Mouse (Mus musculus): ENCODE data around the gene Ucp2.

The Ucp2 gene

DNA sequence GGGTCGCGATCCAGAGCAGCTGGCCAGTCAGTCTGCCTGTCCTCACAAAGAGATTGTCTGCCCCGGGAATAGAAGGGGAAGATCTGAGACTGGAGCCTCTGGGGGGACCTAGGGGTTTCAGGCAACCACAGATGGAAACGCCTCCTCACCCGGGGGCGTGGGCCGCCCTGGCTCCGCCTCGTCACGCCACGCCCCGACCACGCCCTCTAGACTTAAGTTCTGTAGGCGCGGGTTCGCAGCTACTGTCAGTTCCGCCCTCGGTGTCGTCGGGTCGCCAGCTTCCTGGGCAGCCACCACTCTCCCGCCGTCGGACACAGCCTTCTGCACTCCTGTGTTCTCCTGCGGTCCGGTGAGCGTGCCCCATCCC lies at the start of gene Ucp2:
Gene Ucp2 (plus strand): TSS at position 221 of the 367 bp plus-strand sequence.
- DNase-seq, result no peak

GRCm38 (mm10) chr7:100443728-100444127 lies 49.4 kb upstream of the Ucp2 start:
- DNase-seq, result no peak

DNA sequence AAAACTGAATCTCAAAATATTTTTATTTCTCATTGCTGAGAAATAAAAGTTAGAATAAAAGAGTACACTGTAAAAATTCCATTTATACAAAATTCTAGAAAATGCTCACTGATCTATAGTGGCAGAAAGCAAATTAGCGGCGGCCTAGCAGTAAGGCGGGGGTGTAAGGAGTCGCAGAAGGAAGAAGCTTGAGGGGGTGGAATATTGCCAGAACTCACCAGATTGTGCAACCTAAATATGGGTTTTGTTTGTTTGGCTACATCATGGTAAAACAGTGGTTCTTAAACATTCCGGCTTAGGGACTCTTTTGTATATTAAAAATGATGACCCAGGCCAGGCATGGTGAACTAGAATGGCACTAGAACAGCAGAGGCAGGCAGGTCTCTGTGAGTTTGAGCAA lies 46.9 kb upstream of the Ucp2 start:
- DNase-seq, result no peak

- DNase-seq, result no peak
Measured at GRCm38 (mm10) chr7:100448530-100448929, 44.6 kb upstream of the Ucp2 start.

DNA sequence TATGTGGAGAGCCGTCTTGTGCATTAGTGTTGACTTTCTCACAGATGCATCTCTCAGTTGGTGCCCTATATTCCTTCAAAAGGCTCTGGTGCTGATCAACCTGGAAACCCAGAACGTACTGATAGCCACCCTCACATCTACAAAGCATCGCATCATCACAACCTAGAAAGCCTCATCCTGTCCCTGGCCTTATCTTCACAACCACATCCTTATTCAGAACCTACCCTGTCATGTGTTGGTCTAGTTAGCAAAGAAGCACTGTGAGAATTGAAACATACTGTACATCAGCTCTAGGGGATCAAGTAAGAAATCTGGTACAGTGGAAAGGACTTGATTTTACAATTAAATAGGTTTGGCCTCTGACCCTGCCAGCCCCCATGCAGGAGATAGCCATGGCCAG lies 44.2 kb upstream of the Ucp2 start:
- DNase-seq, result no peak

DNA sequence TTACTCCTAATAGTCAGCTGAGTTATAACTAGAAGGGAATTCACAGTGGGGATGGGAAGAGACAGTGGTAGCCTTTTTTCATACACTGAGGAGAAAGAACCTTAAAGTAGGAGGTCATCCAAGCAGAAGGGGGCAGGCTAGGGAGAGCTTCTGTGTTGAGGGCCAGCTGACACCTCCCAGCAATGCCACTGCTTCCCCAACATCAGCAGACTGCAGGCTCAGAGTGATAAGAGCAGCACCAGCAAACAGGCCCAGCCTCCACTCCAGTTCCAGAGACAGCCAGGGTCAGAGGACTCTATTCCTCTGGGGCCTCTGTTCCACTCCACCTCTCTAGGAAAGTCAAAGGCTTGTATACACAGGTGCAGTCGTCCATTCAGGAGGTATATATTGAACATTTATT lies 35.0 kb upstream of the Ucp2 start:
- DNase-seq, result no peak

DNA sequence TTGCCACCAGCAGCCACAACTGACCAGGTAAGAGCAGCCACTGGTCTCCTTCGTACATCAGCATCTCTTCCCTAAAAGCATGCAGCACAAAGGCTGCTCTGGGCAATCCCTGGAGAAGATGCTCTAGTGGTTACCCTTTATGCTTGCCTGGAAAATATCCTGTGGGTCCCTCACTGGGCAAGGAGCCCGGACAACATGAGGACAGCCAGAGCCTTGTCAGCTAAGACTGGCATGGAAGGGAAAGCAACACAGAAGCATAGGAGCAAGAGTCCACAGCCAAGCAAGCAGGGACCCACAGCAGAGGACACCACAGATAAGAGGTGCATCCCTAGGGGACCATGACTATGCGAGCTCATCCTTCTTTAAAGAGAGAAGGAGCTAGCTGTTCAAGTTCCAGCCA lies 33.3 kb upstream of the Ucp2 start:
- no peak for DNase-seq

- DNase-seq, result no peak
Measured at GRCm38 (mm10) chr7:100461621-100462151, 31.5 kb upstream of the Ucp2 start.

- DNase-seq, result no peak
Measured at GRCm38 (mm10) chr7:100463194-100463593, 29.9 kb upstream of the Ucp2 start.

DNA sequence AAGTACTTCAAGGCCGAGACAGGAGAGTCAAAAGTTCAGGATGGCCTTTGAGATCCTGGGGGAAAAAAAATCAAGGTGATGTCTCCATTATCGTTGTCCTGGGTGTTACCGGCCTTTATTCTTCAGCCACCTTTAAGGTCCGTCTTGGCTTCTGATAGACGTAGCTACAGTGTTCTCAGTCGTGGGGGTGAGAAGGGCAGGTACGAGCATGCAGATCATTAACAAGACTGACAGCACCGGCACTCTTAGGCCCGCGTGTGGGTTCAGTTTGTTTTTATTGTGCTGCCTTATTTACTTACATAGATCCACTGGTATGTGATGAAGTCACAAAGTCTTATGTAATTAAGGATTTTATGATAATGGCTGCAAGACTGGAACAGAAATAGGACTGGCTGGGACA lies 29.4 kb upstream of the Ucp2 start:
- DNase-seq, result no peak

GRCm38 (mm10) chr7:100464248-100464647 lies 28.9 kb upstream of the Ucp2 start:
- no peak for DNase-seq

DNA sequence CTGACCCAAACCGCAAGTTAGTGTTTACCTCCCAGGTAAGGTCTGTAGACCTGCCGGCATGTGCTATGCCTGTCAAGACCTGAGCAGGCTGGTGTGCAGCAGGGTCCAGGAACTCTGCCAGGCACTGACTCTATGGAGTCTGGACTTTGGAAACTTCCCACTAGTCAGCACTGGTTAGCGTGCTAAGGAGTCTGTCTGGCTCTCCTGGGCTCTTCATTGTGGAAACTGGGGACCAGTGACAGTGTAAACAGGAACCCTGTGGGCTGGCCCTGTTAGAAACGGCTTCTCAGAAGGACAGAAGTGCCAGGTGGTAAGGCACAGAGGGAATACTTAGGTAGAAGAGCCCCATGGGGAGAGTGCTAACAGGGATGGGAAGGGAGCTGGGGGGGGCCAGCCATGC lies 27.9 kb upstream of the Ucp2 start:
- DNase-seq, result no peak

DNA sequence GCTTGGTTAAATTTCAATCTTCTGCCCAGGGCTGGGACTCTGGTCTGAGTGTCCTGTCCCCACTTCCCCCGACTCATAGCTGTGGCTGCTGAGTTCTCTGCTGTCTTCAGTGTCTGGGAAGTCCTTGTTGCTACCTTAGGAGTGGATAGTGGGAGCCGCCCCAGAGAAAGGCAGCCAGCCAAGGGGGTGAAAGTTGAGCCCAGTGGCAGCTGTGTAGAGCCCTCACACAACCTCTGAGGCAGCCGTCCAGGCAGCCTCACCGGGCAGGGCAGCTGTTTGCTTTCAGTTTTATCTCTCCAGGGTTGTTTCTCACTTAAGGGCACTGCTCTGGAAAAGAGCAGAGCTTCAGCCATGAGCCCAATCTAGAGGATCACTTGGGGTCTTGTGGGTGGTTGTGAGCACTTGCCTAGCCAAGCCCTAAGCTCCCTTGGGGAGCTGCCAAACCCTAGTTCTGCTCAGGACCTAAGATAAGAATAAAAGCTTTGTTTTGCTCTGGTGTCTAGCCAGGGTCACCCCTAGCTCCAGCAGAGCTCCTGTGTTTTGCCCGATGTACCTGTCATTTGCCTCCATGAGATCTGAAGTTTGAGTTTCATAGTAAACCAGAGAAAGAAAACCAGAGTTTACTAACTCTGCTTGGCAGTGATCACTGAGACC lies 27.4 kb upstream of the Ucp2 start:
- DNase-seq, result no peak

GRCm38 (mm10) chr7:100466781-100467510 lies 26.2 kb upstream of the Ucp2 start:
- no peak for DNase-seq

DNA sequence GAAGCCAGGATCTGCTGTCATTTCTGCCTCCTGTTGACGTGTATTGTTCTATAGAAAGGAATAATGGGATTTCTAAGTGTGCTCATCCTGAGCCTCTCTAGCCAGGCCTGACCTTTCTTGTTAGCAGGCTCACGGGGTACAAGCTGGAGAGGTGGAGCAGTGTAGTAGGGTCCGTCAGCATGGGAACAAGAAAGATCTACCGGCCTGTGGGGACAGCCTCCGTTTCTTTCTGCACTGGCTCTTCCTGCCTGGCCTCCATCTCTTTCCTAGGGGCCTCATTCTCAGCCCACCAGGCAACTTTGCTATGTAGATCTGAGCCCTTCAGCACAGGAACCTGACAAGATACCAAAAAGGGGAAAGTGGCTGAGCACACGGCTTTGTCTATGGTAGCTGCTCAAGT lies 24.4 kb upstream of the Ucp2 start:
- DNase-seq, result no peak

DNA sequence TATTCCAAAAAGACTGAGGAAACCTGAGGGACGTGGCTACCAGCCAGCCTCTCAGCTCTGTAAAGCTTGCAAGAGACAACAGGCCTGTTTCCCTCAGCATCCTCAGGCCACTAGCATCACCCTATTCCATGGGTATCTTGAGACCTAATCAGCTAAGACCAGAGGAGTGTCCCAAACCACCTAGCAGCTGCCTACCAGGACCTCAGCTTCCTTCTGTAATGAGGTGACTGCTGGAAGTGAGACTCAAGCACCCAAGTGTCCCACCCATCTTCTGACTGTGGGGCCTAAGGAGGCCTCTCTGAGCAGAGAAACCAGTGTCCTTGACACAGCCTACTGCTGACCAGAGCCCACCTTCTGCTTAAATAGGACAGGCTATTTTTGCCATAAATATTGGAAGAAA lies 23.6 kb upstream of the Ucp2 start:
- no peak for DNase-seq

DNA sequence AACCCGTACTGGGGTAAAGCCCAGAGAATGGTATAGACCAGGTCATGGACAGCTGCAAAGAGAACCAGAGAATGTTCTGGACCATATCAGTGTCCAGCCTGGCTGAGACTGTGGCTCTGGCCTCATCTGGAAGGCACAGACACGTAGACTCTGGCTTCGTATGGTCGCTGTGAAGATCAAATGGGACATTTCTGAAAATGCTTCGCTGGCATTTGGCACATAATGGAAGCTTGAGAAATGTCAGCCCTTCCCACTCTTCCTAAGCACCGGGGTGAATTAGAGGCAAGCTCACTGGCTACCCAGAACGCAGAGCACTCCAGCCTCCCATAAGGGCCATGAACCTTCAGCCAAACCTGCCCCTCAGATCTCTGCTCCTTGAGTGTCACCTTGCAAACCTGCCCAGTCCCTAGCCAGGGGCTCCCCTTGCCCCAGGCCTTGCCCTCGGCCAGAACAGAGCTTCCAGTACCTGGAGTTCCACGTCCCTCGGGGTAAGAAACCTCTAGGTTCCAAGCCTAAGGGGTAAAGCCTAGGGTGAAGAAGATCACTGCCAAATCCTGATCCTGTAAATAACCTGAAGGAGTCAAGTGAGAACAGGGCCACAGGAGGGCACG lies 22.2 kb upstream of the Ucp2 start:
- DNase-seq, result no peak

- DNase-seq, result no peak
Measured at GRCm38 (mm10) chr7:100471407-100471797, 21.7 kb upstream of the Ucp2 start.

- DNase-seq, result no peak
Measured at GRCm38 (mm10) chr7:100472777-100473176, 20.4 kb upstream of the Ucp2 start, which contains the start of gene Ucp3. Ucp3 (plus strand) TSS chr7:100472990.

DNA sequence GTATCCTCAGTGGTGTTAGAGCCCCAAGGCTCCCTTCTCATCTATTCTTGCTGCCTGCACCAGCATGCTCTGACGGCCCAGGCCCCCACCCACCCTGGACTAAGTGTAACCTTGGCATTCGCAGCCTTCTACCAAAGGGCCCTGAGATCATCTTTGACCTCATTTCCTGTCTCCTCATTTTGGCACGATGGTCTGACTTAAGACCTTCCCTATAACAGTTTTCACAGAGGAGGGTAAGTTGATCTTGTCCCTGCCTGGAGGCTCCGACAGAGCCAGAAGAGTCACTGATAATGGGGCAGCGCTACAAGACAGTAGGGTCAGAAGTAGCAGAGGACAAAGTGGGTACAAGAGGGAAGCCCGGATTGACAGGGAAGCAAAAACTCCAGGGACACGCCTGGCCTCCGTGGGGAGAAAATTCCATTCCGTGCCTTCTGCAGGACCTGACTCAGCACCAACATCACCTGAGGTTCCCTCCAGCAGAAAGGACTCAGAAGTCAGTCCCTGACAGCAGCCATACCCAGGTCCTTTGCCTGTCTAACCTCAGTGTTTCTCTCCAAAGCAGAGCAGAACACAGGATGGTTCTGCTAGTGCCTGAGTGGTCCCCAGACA lies 19.2 kb upstream of the Ucp2 start:
- DNase-seq, result no peak

DNA sequence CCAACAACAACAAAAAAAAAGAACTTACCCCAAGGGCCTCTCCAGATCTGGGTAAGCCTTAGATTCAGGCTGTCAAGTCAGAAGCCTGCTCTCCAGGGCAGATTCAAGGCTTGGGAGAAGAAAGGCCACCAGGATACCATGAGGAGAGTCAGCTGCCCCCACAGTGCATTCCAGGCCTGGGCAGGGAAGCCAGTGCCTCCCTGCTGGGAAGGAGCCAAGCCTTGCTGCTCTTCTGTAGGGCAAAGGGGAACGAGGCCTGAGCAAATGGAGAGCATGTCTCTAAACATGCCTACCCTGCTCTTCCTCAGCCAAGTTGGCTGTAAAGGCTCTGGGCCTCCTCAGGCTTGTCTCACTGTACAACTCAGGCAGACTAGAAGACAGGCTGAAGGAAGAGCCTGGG lies 18.5 kb upstream of the Ucp2 start:
- DNase-seq, result no peak

GRCm38 (mm10) chr7:100479100-100479822 lies 13.9 kb upstream of the Ucp2 start:
- no peak for DNase-seq

GRCm38 (mm10) chr7:100479823-100480164 lies 13.3 kb upstream of the Ucp2 start:
- DNase-seq, result no peak

All from cerebellum, adult 9-10 months (tissue).